Mouse (Mus musculus) forebrain, embryonic 12.5 days (tissue): Measurements from ENCODE around the gene Atxn7l1. TPM values are rescaled to one million over a fixed set of nuclear protein-coding genes. Genes with fewer than 3 reads are reported as not detected.

Source experiments
- ATAC-seq: fragments of 200-750 bp; cut with Nextera tagmentation; 2 replicates; pipeline ENCODE4 v1.8.0; 2017; ENCODE audit warnings: moderate TSS enrichment; ENCODE audit not compliant: low FRiP score
- H3K27ac ChIP-seq: fragments of 300-500 bp; sonication (generic); 2 replicates; pipeline ENCODE4 v1.5.1; 2016; ENCODE audit warnings: mild to moderate bottlenecking
- H3K27me3 ChIP-seq: fragments of 300-500 bp; sonication (generic); 2 replicates; pipeline ENCODE4 v1.6.1; 2016; ENCODE audit warnings: mild to moderate bottlenecking
- H3K36me3 ChIP-seq: fragments of 300-500 bp; sonication (generic); replicated peaks from 2 replicates; pipeline ENCODE4 v1.6.1; 2016; ENCODE audit warnings: mild to moderate bottlenecking
- H3K4me1 ChIP-seq: fragments of 300-500 bp; sonication (generic); 2 replicates; pipeline ENCODE4 v1.6.1; 2016
- H3K4me2 ChIP-seq: fragments of 300-500 bp; sonication (generic); 2 replicates; pipeline ENCODE4 v1.6.1; 2016; ENCODE audit warnings: mild to moderate bottlenecking, moderate library complexity
- H3K4me3 ChIP-seq: fragments of 300-500 bp; sonication (generic); replicated peaks from 2 replicates; pipeline ENCODE4 v1.5.1; 2016; ENCODE audit warnings: mild to moderate bottlenecking
- H3K9ac ChIP-seq: fragments of 300-500 bp; sonication (generic); 2 replicates; pipeline ENCODE4 v1.6.1; 2016; ENCODE audit warnings: mild to moderate bottlenecking
- H3K9me3 ChIP-seq: fragments of 300-500 bp; sonication (generic); 2 replicates; pipeline ENCODE4 v1.6.1; 2016
- whole genome bisulfite sequencing: fragments of 180-500 bp; shearing (Covaris S2); methylation state at CpG from one replicate; pipeline ENCODE4 v1.1.7; 2016; 5-methylcytosine and 5-hydroxymethylcytosine counted together
- polyA plus RNA-seq: library from polyadenylated mRNA; unstranded; fragments of >200 nt; fragmentation: Nextera tagmentation; extraction: Ambion mirVana; gene quantifications from 2 replicates; pipeline ENCODE4 v1.2.1, GENCODE M21; 2016

Gene Atxn7l1
- polyA plus RNA-seq, 1 experiment from 2014 or later, result 12.8 TPM

- H3K27me3 ChIP-seq, result no peaks in the 10 kb centered on the region
- no peaks in the 10 kb centered on the region for H3K9me3 ChIP-seq
- no peak overlapping the region for H3K9ac ChIP-seq
- WGBS, result 82% methylated on average over 6 of the region's 6 CpGs
- H3K4me2 ChIP-seq, result no peak overlapping the region
- H3K4me3 ChIP-seq, result no peak overlapping the region
- peaks cover 28% of the 10 kb centered on the region for H3K4me1 ChIP-seq
- H3K36me3 ChIP-seq, result no peaks in the 10 kb centered on the region
- ATAC-seq, result no peak
- H3K27ac ChIP-seq, result no peak overlapping the region
Observed at GRCm38 (mm10) chr12:33190633-33191032, 43.1 kb downstream of the Atxn7l1 start.

GRCm38 (mm10) chr12:33193408-33193901 is 46.0 kb downstream of the Atxn7l1 start:
- Histone ChIP-seq H3K9me3 (no peaks in the 10 kb centered on the region), H3K4me2 (no peak overlapping the region), H3K27me3 (no peaks in the 10 kb centered on the region), H3K4me1 (peaks cover 34% of the 10 kb centered on the region), H3K36me3 (no peaks in the 10 kb centered on the region), H3K27ac (no peak overlapping the region), H3K9ac (no peak overlapping the region), H3K4me3 (no peak overlapping the region)
- 53% methylated on average over 11 of the region's 11 CpGs for WGBS
- ATAC-seq, result no peak

GRCm38 (mm10) chr12:33195175-33195574 is 47.7 kb downstream of the Atxn7l1 start:
- ATAC-seq, result no peak
- Histone ChIP-seq H3K27ac (no peak overlapping the region), H3K27me3 (no peaks in the 10 kb centered on the region), H3K4me2 (no peak overlapping the region), H3K4me1 (peaks cover 34% of the 10 kb centered on the region), H3K9ac (no peak overlapping the region), H3K4me3 (no peak overlapping the region), H3K9me3 (no peaks in the 10 kb centered on the region), H3K36me3 (no peaks in the 10 kb centered on the region)
- WGBS, result 41% methylated on average over 8 of the region's 8 CpGs

- Histone ChIP-seq H3K9ac (no peak overlapping the region), H3K27me3 (no peaks in the 10 kb centered on the region), H3K4me1 (peaks cover 42% of the 10 kb centered on the region), H3K4me2 (no peak overlapping the region), H3K36me3 (no peaks in the 10 kb centered on the region), H3K4me3 (no peak overlapping the region), H3K9me3 (no peaks in the 10 kb centered on the region), H3K27ac (no peak overlapping the region)
- WGBS, result 34% methylated on average over 6 of the region's 6 CpGs
- no peak for ATAC-seq
Observed at GRCm38 (mm10) chr12:33197287-33197686, 49.8 kb downstream of the Atxn7l1 start.

GRCm38 (mm10) chr12:33197746-33198145 is 50.3 kb downstream of the Atxn7l1 start:
- Histone ChIP-seq H3K4me3 (no peak overlapping the region), H3K4me1 (peaks cover 46% of the 10 kb centered on the region), H3K4me2 (no peak overlapping the region), H3K27ac (no peak overlapping the region), H3K36me3 (no peaks in the 10 kb centered on the region), H3K9me3 (no peaks in the 10 kb centered on the region), H3K27me3 (no peaks in the 10 kb centered on the region), H3K9ac (no peak overlapping the region)
- ATAC-seq, result no peak
- 70% methylated on average over 6 of the region's 6 CpGs for WGBS

- peak; percentile 31; the same call in 1 of the 2 replicates for ATAC-seq
- Histone ChIP-seq H3K4me2 (no peak overlapping the region), H3K9ac (no peak overlapping the region), H3K4me3 (no peak overlapping the region), H3K27ac (no peak overlapping the region), H3K9me3 (no peaks in the 10 kb centered on the region), H3K36me3 (no peaks in the 10 kb centered on the region), H3K4me1 (peaks cover 28% of the 10 kb centered on the region), H3K27me3 (no peaks in the 10 kb centered on the region)
- 80% methylated on average over 6 of the region's 6 CpGs for WGBS
Observed at GRCm38 (mm10) chr12:33201068-33201467, 53.6 kb downstream of the Atxn7l1 start.

GRCm38 (mm10) chr12:33201491-33202210 is 54.2 kb downstream of the Atxn7l1 start:
- Histone ChIP-seq H3K9me3 (no peaks in the 10 kb centered on the region), H3K9ac (no peak overlapping the region), H3K4me3 (no peak overlapping the region), H3K27me3 (no peaks in the 10 kb centered on the region), H3K4me1 (peaks cover 28% of the 10 kb centered on the region), H3K36me3 (no peaks in the 10 kb centered on the region), H3K4me2 (no peak overlapping the region), H3K27ac (no peak overlapping the region)
- ATAC-seq, result no peak
- WGBS, result 72% methylated on average over 7 of the region's 7 CpGs

GRCm38 (mm10) chr12:33205255-33205654 is 57.8 kb downstream of the Atxn7l1 start:
- no peak overlapping the region for H3K4me2 ChIP-seq
- no peak for ATAC-seq
- H3K9me3 ChIP-seq, result no peaks in the 10 kb centered on the region
- no peak overlapping the region for H3K9ac ChIP-seq
- 0 out of 2 replicates have a peak, but pooled peaks cover 3% of the 10 kb centered on the region for H3K36me3 ChIP-seq
- no peak overlapping the region for H3K4me3 ChIP-seq
- H3K4me1 ChIP-seq, result peaks cover 22% of the 10 kb centered on the region
- no peak overlapping the region for H3K27ac ChIP-seq
- no peaks in the 10 kb centered on the region for H3K27me3 ChIP-seq
- WGBS, result 90% methylated on average over 4 of the region's 4 CpGs

- Histone ChIP-seq H3K4me1 (peaks cover 16% of the 10 kb centered on the region), H3K27ac (no peak overlapping the region), H3K27me3 (no peaks in the 10 kb centered on the region), H3K4me2 (no peak overlapping the region), H3K9me3 (no peaks in the 10 kb centered on the region), H3K36me3 (0 out of 2 replicates have a peak, but pooled peaks cover 3% of the 10 kb centered on the region), H3K4me3 (no peak overlapping the region), H3K9ac (no peak overlapping the region)
- 88% methylated on average over 6 of the region's 6 CpGs for WGBS
- no peak for ATAC-seq
Observed at GRCm38 (mm10) chr12:33206300-33206699, 58.8 kb downstream of the Atxn7l1 start.

- ATAC-seq, result no peak
- H3K36me3 ChIP-seq, result 0 out of 2 replicates have a peak, but pooled peaks cover 3% of the 10 kb centered on the region
- H3K4me1 ChIP-seq, result no peaks in the 10 kb centered on the region
- no peak overlapping the region for H3K4me3 ChIP-seq
- no peak overlapping the region for H3K4me2 ChIP-seq
- no peak overlapping the region for H3K27ac ChIP-seq
- WGBS, result 90% methylated on average over 4 of the region's 4 CpGs
- no peaks in the 10 kb centered on the region for H3K9me3 ChIP-seq
- no peak overlapping the region for H3K9ac ChIP-seq
- 0 out of 2 replicates have a peak, but pooled peaks cover 1% of the 10 kb centered on the region for H3K27me3 ChIP-seq
Observed at GRCm38 (mm10) chr12:33210856-33211255, 63.4 kb downstream of the Atxn7l1 start.

GRCm38 (mm10) chr12:33218215-33218859 is 70.8 kb downstream of the Atxn7l1 start:
- no peak for ATAC-seq
- Histone ChIP-seq H3K9me3 (no peaks in the 10 kb centered on the region), H3K27me3 (0 out of 2 replicates have a peak, but pooled peaks cover 4% of the 10 kb centered on the region), H3K4me1 (peaks cover 31% of the 10 kb centered on the region), H3K9ac (no peak overlapping the region), H3K4me3 (no peak overlapping the region), H3K4me2 (no peak overlapping the region), H3K36me3 (0 out of 2 replicates have a peak, but pooled peaks cover 3% of the 10 kb centered on the region), H3K27ac (no peak overlapping the region)
- WGBS, result 77% methylated on average over 9 of the region's 9 CpGs

GRCm38 (mm10) chr12:33219436-33219835 is 71.9 kb downstream of the Atxn7l1 start:
- H3K27ac ChIP-seq, result peak overlapping the region; percentile 82
- ATAC-seq, result no peak
- 92% methylated on average over 7 of the region's 7 CpGs for WGBS
- H3K9ac ChIP-seq, result no peak overlapping the region
- H3K4me3 ChIP-seq, result no peak overlapping the region
- peaks cover 42% of the 10 kb centered on the region for H3K4me1 ChIP-seq
- H3K27me3 ChIP-seq, result 0 out of 2 replicates have a peak, but pooled peaks cover 4% of the 10 kb centered on the region
- H3K4me2 ChIP-seq, result no peak overlapping the region
- H3K9me3 ChIP-seq, result no peaks in the 10 kb centered on the region
- 0 out of 2 replicates have a peak, but pooled peaks cover 3% of the 10 kb centered on the region for H3K36me3 ChIP-seq
